Mouse (Mus musculus) heart, embryonic 15.5 days (tissue): Measurements from ENCODE around the gene Ralgps1. TPM values are rescaled to one million over a fixed set of nuclear protein-coding genes. Genes with fewer than 3 reads are reported as not detected.

Experiments used
- ATAC-seq: fragments of 200-750 bp; cut with Nextera tagmentation; replicated peaks from 2 replicates; pipeline ENCODE4 v1.8.0; 2017; ENCODE audit warnings: low read depth, moderate TSS enrichment; ENCODE audit not compliant: insufficient number of reproducible peaks, insufficient read depth, low FRiP score
- H3K27ac ChIP-seq: fragments of 300-500 bp; sonication (generic); 2 replicates; pipeline ENCODE4 v1.5.1; 2015; ENCODE audit warnings: mild to moderate bottlenecking, inconsistent platforms
- H3K27me3 ChIP-seq: fragments of 300-500 bp; sonication (generic); 2 replicates; pipeline ENCODE4 v1.6.1; 2015; ENCODE audit warnings: inconsistent platforms
- H3K36me3 ChIP-seq: fragments of 300-500 bp; sonication (generic); 2 replicates; pipeline ENCODE4 v1.6.1; 2015; ENCODE audit warnings: mild to moderate bottlenecking, inconsistent platforms
- H3K4me1 ChIP-seq: fragments of 300-500 bp; sonication (generic); replicated peaks from 2 replicates; pipeline ENCODE4 v1.6.1; 2015; ENCODE audit warnings: inconsistent platforms
- H3K4me2 ChIP-seq: fragments of 300-500 bp; sonication (generic); 2 replicates; pipeline ENCODE4 v1.6.1; 2015; ENCODE audit warnings: inconsistent platforms, mild to moderate bottlenecking, moderate library complexity
- H3K4me3 ChIP-seq: fragments of 300-500 bp; sonication (generic); 2 replicates; pipeline ENCODE4 v1.5.1; 2015; ENCODE audit warnings: mild to moderate bottlenecking, inconsistent platforms
- H3K9ac ChIP-seq: fragments of 300-500 bp; sonication (generic); 2 replicates; pipeline ENCODE4 v1.6.1; 2015; ENCODE audit warnings: mild to moderate bottlenecking, inconsistent platforms
- H3K9me3 ChIP-seq: fragments of 300-500 bp; sonication (generic); replicated peaks from 2 replicates; pipeline ENCODE4 v1.6.1; 2016; ENCODE audit warnings: inconsistent platforms
- WGBS: fragments of 180-500 bp; shearing (Covaris S2); methylation state at CpG from one replicate; pipeline ENCODE4 v1.1.7; 2015; ENCODE audit warnings: mixed read lengths; 5-methylcytosine and 5-hydroxymethylcytosine counted together
- polyA plus RNA-seq: library from polyadenylated mRNA; unstranded; fragments of >200 nt; fragmentation: Nextera tagmentation; extraction: Ambion mirVana; gene quantifications from 2 replicates; pipeline ENCODE4 v1.2.1, GENCODE M21; 2015

Ralgps1 gene
- polyA plus RNA-seq, 1 experiment from 2014 or later = 3.7 TPM

GRCm38 (mm10) chr2:33395053-33395452 is 23.8 kb upstream of the Ralgps1 start:
- H3K27ac ChIP-seq = no peak overlapping the region
- no peak overlapping the region for H3K4me2 ChIP-seq
- H3K4me3 ChIP-seq = no peak overlapping the region
- H3K4me1 ChIP-seq = no peaks in the 10 kb centered on the region
- H3K9ac ChIP-seq = no peak overlapping the region
- no peak for ATAC-seq
- H3K9me3 ChIP-seq = no peaks in the 10 kb centered on the region
- H3K36me3 ChIP-seq = no peaks in the 10 kb centered on the region
- H3K27me3 ChIP-seq = no peaks in the 10 kb centered on the region
- WGBS = 91% methylated on average over 2 of the region's 2 CpGs

- 61% methylated on average over 11 of the region's 11 CpGs for whole genome bisulfite sequencing
- H3K9ac ChIP-seq = no peak overlapping the region
- H3K36me3 ChIP-seq = no peaks in the 10 kb centered on the region
- no peak overlapping the region for H3K4me3 ChIP-seq
- H3K4me1 ChIP-seq = no peaks in the 10 kb centered on the region
- no peak overlapping the region for H3K4me2 ChIP-seq
- no peaks in the 10 kb centered on the region for H3K27me3 ChIP-seq
- no peaks in the 10 kb centered on the region for H3K9me3 ChIP-seq
- H3K27ac ChIP-seq = no peak overlapping the region
- no peak for ATAC-seq
Observed at GRCm38 (mm10) chr2:33393951-33394635, 22.8 kb upstream of the Ralgps1 start.

GRCm38 (mm10) chr2:33393021-33393420 is 21.7 kb upstream of the Ralgps1 start:
- Histone ChIP-seq H3K9ac (no peak overlapping the region), H3K9me3 (no peaks in the 10 kb centered on the region), H3K27ac (no peak overlapping the region), H3K4me2 (no peak overlapping the region), H3K4me3 (no peak overlapping the region), H3K36me3 (no peaks in the 10 kb centered on the region), H3K4me1 (no peaks in the 10 kb centered on the region), H3K27me3 (no peaks in the 10 kb centered on the region)
- ATAC-seq = no peak

GRCm38 (mm10) chr2:33371648-33372408 is 542 bp upstream of the Ralgps1 start:
- no peaks in the 10 kb centered on the region for H3K36me3 ChIP-seq

GRCm38 (mm10) chr2:33370276-33370776 is 960 bp downstream of the Ralgps1 start:
- H3K4me2 ChIP-seq = peak overlapping the region; percentile 85
- peak overlapping the region; percentile 97; the same call in 1 of the 2 replicates for H3K27ac ChIP-seq
- H3K27me3 ChIP-seq = no peaks in the 10 kb centered on the region
- ATAC-seq = no peak
- WGBS = 22% methylated on average over 11 of the region's 15 CpGs
- no peaks in the 10 kb centered on the region for H3K36me3 ChIP-seq
- no peaks in the 10 kb centered on the region for H3K9me3 ChIP-seq
- H3K4me1 ChIP-seq = peaks cover 16% of the 10 kb centered on the region
- peak overlapping the region; percentile 11; the same call in 1 of the 2 replicates for H3K9ac ChIP-seq
- peak overlapping the region; percentile 82 for H3K4me3 ChIP-seq

More at GRCm38 (mm10) chr2:33371648-33372408, 542 bp upstream of the Ralgps1 start:
- Histone ChIP-seq H3K27ac (no peak overlapping the region), H3K4me2 (peak overlapping the region; percentile 85), H3K9me3 (no peaks in the 10 kb centered on the region), H3K27me3 (no peaks in the 10 kb centered on the region), H3K9ac (no peak overlapping the region), H3K4me1 (peaks cover 8% of the 10 kb centered on the region), H3K4me3 (peak overlapping the region; percentile 82)
- ATAC-seq = no peak
- 40% methylated on average over 15 of the region's 18 CpGs for WGBS

- Histone ChIP-seq H3K4me3 (no peak overlapping the region), H3K27ac (no peak overlapping the region), H3K36me3 (no peaks in the 10 kb centered on the region), H3K9me3 (no peaks in the 10 kb centered on the region), H3K9ac (no peak overlapping the region), H3K4me1 (peaks cover 16% of the 10 kb centered on the region), H3K27me3 (no peaks in the 10 kb centered on the region), H3K4me2 (no peak overlapping the region)
- 76% methylated on average over 3 of the region's 3 CpGs for WGBS
- ATAC-seq = no peak
Observed at GRCm38 (mm10) chr2:33369453-33369852, 1.8 kb downstream of the Ralgps1 start.

GRCm38 (mm10) chr2:33368486-33368885 is 2.8 kb downstream of the Ralgps1 start:
- peaks cover 16% of the 10 kb centered on the region for H3K4me1 ChIP-seq
- no peak overlapping the region for H3K4me3 ChIP-seq
- no peak overlapping the region for H3K27ac ChIP-seq
- H3K27me3 ChIP-seq = no peaks in the 10 kb centered on the region
- H3K36me3 ChIP-seq = no peaks in the 10 kb centered on the region
- ATAC-seq = no peak
- H3K9ac ChIP-seq = no peak overlapping the region
- WGBS = 79% methylated on average over 1 of the region's 1 CpGs
- no peak overlapping the region for H3K4me2 ChIP-seq
- no peaks in the 10 kb centered on the region for H3K9me3 ChIP-seq

- 50% methylated on average over 9 of the region's 9 CpGs for WGBS
- ATAC-seq = no peak
- Histone ChIP-seq H3K27ac (peak overlapping the region; percentile 37), H3K9me3 (no peaks in the 10 kb centered on the region), H3K4me2 (no peak overlapping the region), H3K4me3 (no peak overlapping the region), H3K27me3 (no peaks in the 10 kb centered on the region), H3K4me1 (peaks cover 24% of the 10 kb centered on the region), H3K36me3 (no peaks in the 10 kb centered on the region), H3K9ac (no peak overlapping the region)
Observed at GRCm38 (mm10) chr2:33365703-33366471, 5.4 kb downstream of the Ralgps1 start.

- Histone ChIP-seq H3K9ac (no peak overlapping the region), H3K36me3 (no peaks in the 10 kb centered on the region), H3K9me3 (no peaks in the 10 kb centered on the region), H3K27me3 (no peaks in the 10 kb centered on the region), H3K4me3 (no peak overlapping the region), H3K27ac (no peak overlapping the region), H3K4me2 (no peak overlapping the region), H3K4me1 (peaks cover 23% of the 10 kb centered on the region)
- ATAC-seq = no peak
- 86% methylated on average over 4 of the region's 4 CpGs for WGBS
Observed at GRCm38 (mm10) chr2:33364656-33365055, 6.6 kb downstream of the Ralgps1 start.

GRCm38 (mm10) chr2:33363890-33364289 is 7.4 kb downstream of the Ralgps1 start:
- Histone ChIP-seq H3K4me2 (no peak overlapping the region), H3K27me3 (no peaks in the 10 kb centered on the region), H3K9me3 (no peaks in the 10 kb centered on the region), H3K36me3 (no peaks in the 10 kb centered on the region), H3K9ac (no peak overlapping the region), H3K4me1 (peaks cover 23% of the 10 kb centered on the region), H3K27ac (no peak overlapping the region), H3K4me3 (no peak overlapping the region)
- 80% methylated on average over 4 of the region's 4 CpGs for WGBS
- ATAC-seq = no peak

GRCm38 (mm10) chr2:33361139-33361716 is 10.1 kb downstream of the Ralgps1 start:
- Histone ChIP-seq H3K36me3 (no peaks in the 10 kb centered on the region), H3K4me1 (peaks cover 20% of the 10 kb centered on the region), H3K9ac (no peak overlapping the region), H3K27me3 (no peaks in the 10 kb centered on the region), H3K9me3 (no peaks in the 10 kb centered on the region), H3K27ac (no peak overlapping the region), H3K4me3 (no peak overlapping the region), H3K4me2 (no peak overlapping the region)
- WGBS = 45% methylated on average over 9 of the region's 9 CpGs
- no peak for ATAC-seq
